Mouse (Mus musculus) granulocyte monocyte progenitor cell, adult 5-6 weeks (primary cell): ENCODE measurements around the gene Itih5. TPM values are rescaled to one million over a fixed set of nuclear protein-coding genes. Genes with fewer than 3 reads are reported as not detected.

Experiments used
- ATAC-seq: replicated peaks from 2 replicates; pipeline ENCODE4 v1.8.0; 2016; ENCODE audit warnings: mild to moderate bottlenecking, moderate TSS enrichment, inconsistent platforms; ENCODE audit not compliant: poor library complexity, severe bottlenecking
- total RNA-seq, 2 experiments: library from RNA; stranded (forward) in 1 of 2; stranded (reverse) in 1 of 2; fragments of 200-712, 200-1000 nt in 1 of 2; fragments of >200 nt in 1 of 2; fragmentation: Nextera tagmentation in 1 of 2; gene quantifications; 2 replicates each; pipeline ENCODE4 v1.2.3; 2014 to 2017

Itih5 gene
- total RNA-seq, 2 experiments from 2014 or later, result 4.7 to 5.8 TPM

- no peak for ATAC-seq
Measured at GRCm38 (mm10) chr2:10256949-10257348, 103.6 kb downstream of the Itih5 start.

GRCm38 (mm10) chr2:10258312-10258711 is 104.9 kb downstream of the Itih5 start:
- peak; percentile 55; the same call in 1 of the 2 replicates for ATAC-seq

- ATAC-seq, result no peak
Measured at GRCm38 (mm10) chr2:10260109-10260508, 106.7 kb downstream of the Itih5 start.

GRCm38 (mm10) chr2:10261337-10261736 is 108.0 kb downstream of the Itih5 start:
- peak; percentile 56; the same call in 1 of the 2 replicates for ATAC-seq

GRCm38 (mm10) chr2:10262722-10263121 is 109.4 kb downstream of the Itih5 start:
- no peak for ATAC-seq

- ATAC-seq, result no peak
Measured at GRCm38 (mm10) chr2:10263909-10264489, 110.6 kb downstream of the Itih5 start.

- ATAC-seq, result no peak
Measured at GRCm38 (mm10) chr2:10265881-10266280, 112.5 kb downstream of the Itih5 start.

- no peak for ATAC-seq
Measured at GRCm38 (mm10) chr2:10272604-10273115, 119.3 kb downstream of the Itih5 start.

- ATAC-seq, result no peak
Measured at GRCm38 (mm10) chr2:10273541-10274050, 120.2 kb downstream of the Itih5 start.

- ATAC-seq, result peak; percentile 56
Measured at GRCm38 (mm10) chr2:10276194-10276593, 122.8 kb downstream of the Itih5 start.

GRCm38 (mm10) chr2:10283686-10284085 is 130.3 kb downstream of the Itih5 start:
- ATAC-seq, result no peak

GRCm38 (mm10) chr2:10284636-10285270 is 131.4 kb downstream of the Itih5 start:
- ATAC-seq, result 0 out of 2 replicates have a peak, but pooled peaks have one; percentile 24

- no peak for ATAC-seq
Measured at GRCm38 (mm10) chr2:10285975-10286374, 132.6 kb downstream of the Itih5 start.

GRCm38 (mm10) chr2:10288142-10288831 is 134.9 kb downstream of the Itih5 start:
- ATAC-seq, result peak; percentile 80

- no peak for ATAC-seq
Measured at GRCm38 (mm10) chr2:10288881-10289280, 135.5 kb downstream of the Itih5 start.

- ATAC-seq, result no peak
Measured at GRCm38 (mm10) chr2:10290115-10290514, 136.7 kb downstream of the Itih5 start.

GRCm38 (mm10) chr2:10293556-10294206 is 140.3 kb downstream of the Itih5 start:
- 0 out of 2 replicates have a peak, but pooled peaks have one; percentile 17 for ATAC-seq

- ATAC-seq, result no peak
Measured at GRCm38 (mm10) chr2:10295908-10296307, 142.5 kb downstream of the Itih5 start.

GRCm38 (mm10) chr2:10300244-10300643 is 146.9 kb downstream of the Itih5 start:
- peak; percentile 48 for ATAC-seq

GRCm38 (mm10) chr2:10300771-10301170 is 147.4 kb downstream of the Itih5 start:
- peak; percentile 52; the same call in 1 of the 2 replicates for ATAC-seq
